Mouse (Mus musculus) gastrocnemius, adult 2 months (tissue): ENCODE results near the gene Gm20388. TPM values are rescaled to one million over a fixed set of nuclear protein-coding genes. Genes with fewer than 3 reads are reported as not detected.
A peak's percentile ranks its signal among the peaks of the same experiment; 100 is the strongest.

Source experiments
- DNase-seq: peaks from one replicate; pipeline ENCODE4 v3.0.0; 2022
- H3K27ac ChIP-seq: fragments of 200-600 bp; 2 replicates; pipeline ENCODE4 v1.8.1; 2022; ENCODE audit warnings: mild to moderate bottlenecking
- H3K4me3 ChIP-seq: fragments of 200-600 bp; 2 replicates; pipeline ENCODE4 v1.8.1; 2022; ENCODE audit warnings: mild to moderate bottlenecking, moderate library complexity
- CTCF ChIP-seq: fragments of 200-600 bp; IDR thresholded peaks from 2 replicates; pipeline ENCODE4 v1.8.1; 2022; ENCODE audit warnings: antibody characterized with exemption, mild to moderate bottlenecking, moderate library complexity
- intact Hi-C: fragments of 180-260 bp; cut with DNase I; formaldehyde crosslinking; loops from one replicate; pipeline ENCODE4 v1.15.1; 2025
- total RNA-seq, 2 experiments: library from RNA; stranded (reverse); gene quantifications; 2 replicates each; pipeline ENCODE4 v1.2.3; 2021

Gm20388 gene
- total RNA-seq, 2 experiments from 2014 or later: 6.1 to 15.0 TPM

GRCm38 (mm10) chr8:120399212-120399934 is 488.7 kb downstream of the Gm20388 start:
- intact Hi-C loops: no loop called here
- no peak for TF ChIP-seq CTCF
- no peak for DNase-seq
- Histone ChIP-seq H3K4me3 (no peak overlapping the region), H3K27ac (no peak overlapping the region)

GRCm38 (mm10) chr8:120401216-120401615 is 490.6 kb downstream of the Gm20388 start:
- Histone ChIP-seq H3K4me3 (no peak overlapping the region), H3K27ac (no peak overlapping the region)
- intact Hi-C loops: no loop called here
- DNase-seq: no peak
- TF ChIP-seq CTCF: no peak

- H3K4me3 ChIP-seq: no peak overlapping the region
- no peak for DNase-seq
- no peak for TF ChIP-seq CTCF
- intact Hi-C loops: no loop called here
- no peak overlapping the region for H3K27ac ChIP-seq
These were observed 491.1 kb downstream of the Gm20388 start for GRCm38 (mm10) chr8:120401712-120402111.

- no peak for TF ChIP-seq CTCF
- DNase-seq: no peak
These were observed 493.1 kb downstream of the Gm20388 start for GRCm38 (mm10) chr8:120403606-120404269.

DNA sequence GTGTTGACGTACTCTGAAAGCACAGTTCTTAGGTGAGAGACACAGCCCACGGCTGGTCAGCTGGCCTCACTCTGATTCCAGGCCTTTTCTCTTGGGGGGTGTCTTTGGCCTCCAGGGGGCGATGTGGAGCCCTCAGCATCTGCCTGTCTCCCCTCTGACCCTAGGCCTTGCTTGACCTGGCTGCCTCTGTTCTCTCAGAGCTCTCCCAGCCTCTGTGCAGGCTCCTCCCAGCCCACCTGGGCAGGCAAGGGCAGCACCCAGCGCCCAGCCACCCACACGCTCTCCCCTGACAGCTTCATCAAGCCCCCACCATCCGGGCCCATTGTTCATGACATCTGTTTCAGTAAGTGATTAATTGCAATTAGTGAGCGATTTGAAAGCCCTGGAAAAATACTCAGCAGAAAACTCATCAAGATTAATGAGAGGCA is 494.0 kb downstream of the Gm20388 start:
- peak; percentile 81 for TF ChIP-seq CTCF
- Histone ChIP-seq H3K4me3 (no peak overlapping the region), H3K27ac (no peak overlapping the region)
- peak; percentile 72 for DNase-seq
- intact Hi-C loops: no loop called here

More at GRCm38 (mm10) chr8:120403606-120404269, 493.1 kb downstream of the Gm20388 start:
- intact Hi-C loops: no loop called here
- Histone ChIP-seq H3K4me3 (no peak overlapping the region), H3K27ac (no peak overlapping the region)

DNA sequence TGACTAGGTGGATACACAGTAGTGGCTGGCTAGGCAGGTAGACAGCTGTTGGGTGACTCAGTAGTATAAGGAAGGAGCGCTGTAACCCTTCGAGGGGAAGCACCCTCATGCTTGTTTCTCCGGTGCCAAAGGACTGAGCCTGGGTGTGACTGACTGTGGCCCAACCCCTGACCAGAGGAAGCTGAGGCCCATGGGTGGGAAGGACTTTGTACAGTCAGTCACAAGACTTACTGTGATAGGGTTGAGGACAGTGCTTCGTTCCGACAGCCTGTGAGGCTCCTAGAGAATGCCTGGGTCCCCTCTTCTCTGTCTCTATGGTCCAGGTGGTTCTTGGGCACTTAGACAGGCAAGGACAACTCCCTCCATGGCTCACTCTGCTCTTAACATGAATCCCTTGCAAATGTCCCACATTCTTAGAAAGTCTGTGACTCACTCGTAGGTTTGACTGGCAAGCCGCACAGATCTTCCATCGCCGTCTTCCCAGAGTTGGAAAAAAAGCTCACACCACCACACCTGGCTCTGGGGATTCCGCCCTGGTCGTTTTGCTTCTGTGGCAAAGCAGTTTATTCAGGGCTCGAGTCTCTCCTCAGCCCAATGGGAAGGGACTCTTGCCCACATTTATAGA is 495.5 kb downstream of the Gm20388 start:
- Histone ChIP-seq H3K4me3 (no peak overlapping the region), H3K27ac (no peak overlapping the region)
- intact Hi-C loops: no loop called here
- no peak for TF ChIP-seq CTCF
- no peak for DNase-seq

GRCm38 (mm10) chr8:120407701-120408240 is 497.1 kb downstream of the Gm20388 start:
- intact Hi-C loops: no loop called here

DNA sequence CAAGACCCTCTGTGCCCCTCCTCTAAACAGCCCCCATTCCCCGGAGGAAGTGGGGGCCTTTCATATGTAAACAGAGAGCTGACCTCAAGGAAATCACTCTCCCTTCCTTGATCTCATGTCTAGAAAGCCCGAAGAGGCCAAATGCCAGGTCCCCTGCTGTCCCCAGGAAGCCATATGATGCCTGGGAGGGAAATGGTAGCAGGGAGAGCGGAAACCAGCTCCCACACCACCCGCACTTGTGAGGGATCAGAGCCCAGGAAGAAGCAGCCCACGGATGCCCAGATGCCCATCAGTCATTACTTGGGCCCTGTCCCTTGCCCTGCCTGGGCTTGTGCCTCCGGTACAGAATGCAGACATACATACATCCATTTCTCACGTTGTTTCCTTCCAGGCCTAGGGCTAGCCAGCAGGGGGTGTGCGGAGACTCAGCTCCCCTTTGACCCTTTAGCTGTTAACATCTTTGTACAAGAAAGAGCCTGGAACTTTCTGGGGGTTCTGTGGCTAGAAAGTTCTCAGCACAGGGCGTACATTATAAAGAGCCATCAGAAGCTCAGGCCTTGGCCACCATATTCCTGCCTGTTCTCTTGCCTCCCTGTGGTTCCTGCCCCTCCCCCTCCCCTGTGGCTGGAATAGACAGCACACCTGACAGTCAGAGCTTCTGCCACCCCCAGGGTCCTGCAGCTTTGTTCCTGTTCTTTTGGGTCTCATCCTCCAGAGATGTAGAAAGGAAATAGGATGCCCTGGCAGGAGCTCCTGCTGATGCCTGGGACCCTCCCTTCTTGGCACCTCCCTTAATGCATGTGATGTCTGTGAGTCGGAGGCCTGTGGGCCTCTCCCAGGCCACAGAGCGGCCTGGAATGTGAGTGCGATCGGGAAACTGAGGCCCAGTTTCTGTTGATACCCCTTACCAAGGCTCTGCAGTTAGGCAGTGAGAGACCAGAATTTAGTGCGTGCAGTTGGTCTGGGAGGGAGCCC is 497.9 kb downstream of the Gm20388 start:
- DNase-seq: no peak
- Histone ChIP-seq H3K4me3 (no peak overlapping the region), H3K27ac (peak overlapping the region; percentile 38; the same call in 1 of the 2 replicates)
- TF ChIP-seq CTCF: peak; percentile 16; the same call in 1 of the 2 replicates
- intact Hi-C loops: no loop called here

More at GRCm38 (mm10) chr8:120407701-120408240, 497.1 kb downstream of the Gm20388 start:
- peak; percentile 41 for DNase-seq
- peak; percentile 66 for TF ChIP-seq CTCF
- H3K27ac ChIP-seq: peak overlapping the region; percentile 38; the same call in 1 of the 2 replicates
- no peak overlapping the region for H3K4me3 ChIP-seq

GRCm38 (mm10) chr8:120409371-120410013 is 498.9 kb downstream of the Gm20388 start:
- no peak overlapping the region for H3K27ac ChIP-seq
- no peak for TF ChIP-seq CTCF
- no peak for DNase-seq
- intact Hi-C loops: no loop called here
- no peak overlapping the region for H3K4me3 ChIP-seq

DNA sequence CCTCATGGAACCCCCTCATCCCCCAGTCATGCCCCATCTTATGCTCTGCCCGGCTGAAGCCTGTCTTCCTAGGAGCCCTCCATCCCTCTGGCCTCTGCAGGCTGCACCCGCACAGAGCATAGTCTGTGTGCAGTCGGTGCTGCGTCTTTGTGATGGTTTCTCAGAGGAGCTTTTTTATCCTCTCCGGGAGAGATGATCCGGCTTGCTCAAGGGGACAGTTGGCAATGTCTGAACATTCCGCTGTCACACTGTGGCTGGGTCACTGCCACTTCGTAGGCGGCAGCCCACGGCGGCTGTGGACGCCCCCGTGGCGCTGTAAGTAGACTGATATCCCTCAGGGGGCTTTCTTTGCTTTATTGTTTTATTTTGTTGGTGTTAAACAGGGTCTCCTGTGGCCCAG is 500.4 kb downstream of the Gm20388 start:
- intact Hi-C loops: no loop called here
- TF ChIP-seq CTCF: no peak
- no peak overlapping the region for H3K4me3 ChIP-seq
- no peak overlapping the region for H3K27ac ChIP-seq
- peak; percentile 26 for DNase-seq

DNA sequence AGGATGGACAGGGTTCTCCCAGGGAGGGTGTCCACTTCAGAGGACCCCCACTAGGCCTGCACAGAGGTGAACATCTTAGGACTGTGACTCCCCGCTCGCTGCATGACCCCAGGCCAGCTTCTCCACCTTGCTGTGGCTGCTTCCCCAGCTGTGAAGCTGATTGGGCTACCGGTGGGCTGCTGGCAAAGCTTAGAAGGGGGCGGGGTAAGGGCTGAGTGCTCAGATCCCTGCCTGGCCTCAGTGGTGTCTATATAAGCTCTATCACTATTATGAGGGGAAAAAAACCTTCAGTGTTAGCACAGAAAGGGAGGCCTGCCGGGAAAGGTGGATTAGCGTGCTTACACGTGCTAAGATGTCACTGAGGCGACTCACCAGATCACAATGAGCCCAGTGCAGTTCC is 501.2 kb downstream of the Gm20388 start:
- H3K4me3 ChIP-seq: no peak overlapping the region
- H3K27ac ChIP-seq: no peak overlapping the region
- no peak for TF ChIP-seq CTCF
- DNase-seq: no peak
- intact Hi-C loops: no loop called here
